Mouse (Mus musculus): Measurements from ENCODE around the gene Angptl7.

Angptl7 gene

GRCm38 (mm10) chr4:148495874-148496689 is 4.2 kb downstream of the Angptl7 start:
- no peak for DNase-seq (ENCODE audit: low read depth)

DNA sequence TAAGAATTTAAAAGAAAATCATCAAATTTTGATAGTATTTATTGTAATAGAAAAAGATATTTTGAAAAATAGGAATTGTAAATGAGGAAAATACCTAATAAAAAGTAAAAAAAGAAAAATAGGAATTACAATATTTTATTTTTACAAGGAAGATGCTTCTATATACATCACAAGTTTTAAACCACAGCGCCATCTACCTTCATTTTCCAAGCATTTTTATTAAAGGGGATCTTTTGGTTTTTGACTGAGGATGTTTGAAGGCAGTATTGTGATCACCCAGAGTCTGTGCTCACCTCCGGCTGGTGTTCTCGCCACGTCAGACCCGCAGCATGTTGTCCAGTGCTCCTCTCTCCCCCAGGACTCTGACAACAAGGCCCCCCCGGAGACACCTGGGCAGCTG is 5.1 kb downstream of the Angptl7 start:
- DNase-seq (ENCODE audit: low read depth), result no peak

- no peak for DNase-seq (ENCODE audit: low read depth)
These were observed 8.8 kb downstream of the Angptl7 start for GRCm38 (mm10) chr4:148491448-148491847.

DNA sequence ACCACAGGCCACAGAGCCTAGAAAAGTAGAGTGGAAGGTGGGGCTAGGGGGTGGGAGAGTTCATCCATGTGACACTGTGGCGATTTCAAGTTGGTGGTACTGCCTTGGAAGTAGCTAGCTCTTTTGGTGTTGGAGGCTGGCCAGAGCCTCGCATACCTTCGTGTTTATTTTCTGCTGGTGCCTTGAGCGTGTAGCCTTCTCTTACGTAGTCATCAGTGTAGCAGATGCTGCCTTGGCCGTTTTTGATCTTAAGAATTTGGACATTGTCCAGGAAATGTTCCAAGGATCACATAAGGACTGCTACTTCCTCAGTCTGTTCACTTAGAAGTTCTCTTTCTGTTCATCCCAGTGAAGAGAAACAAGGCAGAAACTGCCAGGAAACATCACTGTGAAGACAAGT is 9.8 kb downstream of the Angptl7 start:
- no peak for DNase-seq (ENCODE audit: low read depth)

DNA sequence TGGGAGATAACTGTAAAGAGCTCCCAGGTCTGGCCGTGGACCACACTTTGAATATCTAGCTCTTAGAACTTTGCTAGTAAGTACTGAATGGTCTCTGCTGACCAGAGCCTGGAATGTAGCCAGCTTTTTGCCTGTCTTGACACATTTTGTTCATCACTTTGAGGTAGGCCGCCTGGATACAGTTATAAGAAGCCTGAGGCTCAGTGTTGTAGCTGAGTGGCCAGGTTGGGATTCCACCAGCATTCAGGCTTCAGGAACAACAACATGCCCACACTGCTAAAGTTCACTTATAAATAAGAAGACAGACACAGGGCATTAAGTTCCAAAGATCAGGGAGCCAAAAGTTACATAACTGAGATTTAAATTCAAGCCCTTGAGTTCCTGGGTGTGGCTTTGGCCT is 12.4 kb downstream of the Angptl7 start:
- DNase-seq (ENCODE audit: low read depth), result no peak

DNA sequence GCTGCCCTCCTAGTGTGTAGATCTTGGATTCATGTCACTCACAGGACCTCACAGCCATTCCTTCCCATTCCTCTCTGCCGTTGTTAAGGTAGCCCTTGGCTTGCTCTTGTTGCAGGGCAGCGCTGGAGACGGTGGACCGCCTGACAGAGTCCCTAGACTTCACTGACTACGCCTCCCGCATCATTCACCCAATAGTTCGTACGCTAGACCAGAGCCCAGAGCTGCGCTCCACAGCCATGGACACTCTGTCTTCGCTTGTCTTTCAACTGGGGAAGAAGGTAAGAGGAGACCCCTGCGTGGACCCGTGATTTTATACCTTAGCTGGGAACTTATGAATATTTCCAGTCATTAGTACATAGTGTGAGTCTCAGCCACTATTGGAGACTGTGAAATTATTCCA is 15.7 kb downstream of the Angptl7 start:
- DNase-seq (ENCODE audit: low read depth), result no peak

GRCm38 (mm10) chr4:148481557-148482168 is 18.6 kb downstream of the Angptl7 start:
- no peak for DNase-seq (ENCODE audit: low read depth)

DNA sequence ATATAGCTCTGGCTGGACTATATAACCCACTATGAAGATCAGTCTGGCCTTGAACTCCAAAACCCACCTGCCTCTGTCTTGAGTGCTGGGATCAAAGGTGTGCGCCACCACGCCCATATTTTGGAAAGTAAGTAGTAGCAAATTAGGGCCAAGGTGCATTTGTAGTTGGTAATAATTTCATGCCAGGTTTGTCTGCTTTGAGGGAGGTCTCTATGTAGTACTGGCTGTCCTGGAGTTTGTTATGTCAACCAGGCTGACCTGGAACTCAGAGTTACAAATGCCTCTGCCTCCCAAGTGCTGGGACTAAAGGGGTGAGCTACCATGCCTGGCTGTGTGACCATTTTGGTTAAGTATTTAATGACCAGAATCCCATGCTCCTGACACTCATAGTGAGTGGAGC is 20.0 kb downstream of the Angptl7 start:
- DNase-seq (ENCODE audit: low read depth), result no peak

DNA sequence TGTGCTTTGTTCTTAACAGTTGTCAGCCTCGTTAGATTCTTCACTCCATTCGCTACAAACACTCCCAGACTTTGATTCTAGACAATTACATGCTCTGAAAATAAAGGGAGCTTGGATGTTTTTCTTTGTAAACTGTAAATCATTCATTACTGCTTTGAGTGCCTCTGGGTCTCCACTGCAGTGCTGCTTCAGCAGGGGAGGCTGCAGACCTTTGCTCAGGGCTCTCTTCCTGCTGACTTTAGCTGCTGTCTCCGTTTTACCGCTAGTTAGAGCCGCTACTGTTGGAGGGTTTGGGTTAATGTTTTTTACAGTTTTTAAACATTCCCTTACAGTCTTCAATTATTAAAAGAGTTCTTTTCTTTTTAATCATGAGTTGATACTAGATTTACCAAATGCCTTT is 26.8 kb downstream of the Angptl7 start:
- no peak for DNase-seq (ENCODE audit: low read depth)

- DNase-seq (ENCODE audit: low read depth), result no peak
These were observed 27.7 kb downstream of the Angptl7 start for GRCm38 (mm10) chr4:148472436-148473174.

DNA sequence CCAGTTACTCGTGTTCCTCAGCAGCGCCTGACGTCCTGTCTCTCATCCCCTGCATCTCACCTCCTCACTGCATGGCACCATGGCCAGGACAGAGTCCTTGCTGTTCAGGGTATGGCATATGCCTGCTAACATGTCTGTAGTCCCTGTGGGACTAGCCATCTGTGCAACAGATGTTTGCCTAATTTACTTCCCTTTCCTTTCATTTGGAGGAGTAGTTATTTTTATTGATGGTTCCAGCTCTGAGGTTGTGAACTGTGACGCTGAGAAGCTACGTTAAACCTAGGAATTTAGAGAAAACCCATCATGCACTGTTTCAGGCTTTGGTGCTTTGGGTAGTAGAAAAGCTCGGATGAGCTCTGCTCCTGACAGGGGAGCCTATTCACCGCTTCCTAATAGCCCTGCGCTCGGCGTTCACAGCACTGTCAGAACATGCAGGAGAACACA is 28.9 kb downstream of the Angptl7 start:
- DNase-seq (ENCODE audit: low read depth), result no peak

DNA sequence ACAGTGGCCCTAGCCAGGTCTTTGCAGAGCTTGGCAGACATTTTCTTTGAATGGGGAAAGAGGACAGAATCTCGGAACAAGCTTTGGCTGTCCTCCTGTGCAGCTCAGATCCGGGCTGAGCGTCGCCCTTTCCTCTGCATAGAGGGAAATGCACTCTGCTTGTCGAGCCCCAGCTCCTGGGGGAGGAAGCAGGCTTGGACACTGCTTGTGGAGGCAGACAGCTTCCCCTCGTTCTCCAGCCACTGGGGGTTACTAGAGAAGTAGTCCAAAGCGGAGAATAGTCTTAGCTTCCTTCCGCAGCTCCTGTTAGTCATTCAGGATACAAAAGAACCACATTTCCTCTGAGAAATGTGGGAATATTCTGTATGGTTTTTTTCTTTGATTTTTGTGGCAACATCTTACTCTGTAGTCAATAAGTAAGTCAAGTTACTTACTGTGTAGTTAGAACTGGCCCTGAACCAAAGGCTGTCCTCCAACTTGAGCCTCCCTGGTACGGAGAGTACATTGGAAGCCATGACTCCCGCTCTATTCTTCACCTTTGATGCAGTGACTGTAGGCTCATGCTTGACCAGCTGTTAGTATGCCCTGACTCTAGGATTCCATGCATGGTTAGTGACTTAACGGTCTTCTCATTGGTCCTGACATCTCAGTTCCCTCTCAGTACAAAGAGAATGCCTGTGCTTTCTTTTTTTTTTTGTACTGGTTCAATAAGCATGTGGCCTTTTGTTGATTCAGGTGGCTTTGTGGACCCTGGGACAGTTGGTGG is 30.6 kb downstream of the Angptl7 start:
- no peak for DNase-seq (ENCODE audit: low read depth)

DNA sequence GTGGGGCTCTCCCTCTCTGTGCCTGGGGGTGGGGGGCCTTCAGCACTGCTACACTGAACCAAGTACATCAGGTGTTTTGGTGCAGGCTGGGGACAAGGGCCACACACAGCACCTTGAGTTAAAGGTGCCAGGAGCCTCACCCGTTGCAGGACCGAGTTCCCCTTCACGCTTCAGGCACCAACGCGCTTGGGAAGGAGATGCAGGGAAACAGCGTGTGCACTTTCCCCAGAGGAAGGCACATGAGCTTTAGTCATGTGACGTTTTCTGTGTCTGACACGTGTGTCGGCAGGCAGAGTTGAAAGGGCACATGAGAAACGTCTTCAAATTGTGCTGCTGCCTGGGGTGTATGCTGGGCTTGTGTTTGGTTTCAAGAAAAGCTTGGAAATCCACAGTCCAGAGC is 31.9 kb downstream of the Angptl7 start:
- no peak for DNase-seq (ENCODE audit: low read depth)

GRCm38 (mm10) chr4:148466511-148467079 is 33.7 kb downstream of the Angptl7 start:
- DNase-seq (ENCODE audit: low read depth), result no peak

GRCm38 (mm10) chr4:148464869-148465268 is 35.4 kb downstream of the Angptl7 start:
- no peak for DNase-seq (ENCODE audit: low read depth)

DNA sequence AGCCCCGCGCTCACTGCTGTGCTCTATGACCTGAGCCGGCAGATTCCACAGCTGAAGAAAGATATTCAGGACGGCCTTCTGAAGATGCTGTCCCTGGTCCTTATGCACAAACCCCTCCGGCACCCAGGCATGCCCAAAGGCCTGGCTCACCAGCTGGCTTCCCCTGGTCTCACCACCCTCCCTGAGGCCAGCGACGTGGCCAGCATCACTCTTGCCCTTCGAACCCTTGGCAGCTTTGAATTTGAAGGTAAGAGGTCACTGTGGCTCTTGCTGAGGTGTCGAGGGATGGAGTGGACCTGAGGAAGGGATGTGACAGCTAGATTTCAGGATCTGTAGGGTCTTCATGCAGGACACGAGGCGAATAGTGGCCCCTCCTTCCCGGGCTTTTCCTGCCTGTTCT is 36.0 kb downstream of the Angptl7 start:
- no peak for DNase-seq (ENCODE audit: low read depth)

DNA sequence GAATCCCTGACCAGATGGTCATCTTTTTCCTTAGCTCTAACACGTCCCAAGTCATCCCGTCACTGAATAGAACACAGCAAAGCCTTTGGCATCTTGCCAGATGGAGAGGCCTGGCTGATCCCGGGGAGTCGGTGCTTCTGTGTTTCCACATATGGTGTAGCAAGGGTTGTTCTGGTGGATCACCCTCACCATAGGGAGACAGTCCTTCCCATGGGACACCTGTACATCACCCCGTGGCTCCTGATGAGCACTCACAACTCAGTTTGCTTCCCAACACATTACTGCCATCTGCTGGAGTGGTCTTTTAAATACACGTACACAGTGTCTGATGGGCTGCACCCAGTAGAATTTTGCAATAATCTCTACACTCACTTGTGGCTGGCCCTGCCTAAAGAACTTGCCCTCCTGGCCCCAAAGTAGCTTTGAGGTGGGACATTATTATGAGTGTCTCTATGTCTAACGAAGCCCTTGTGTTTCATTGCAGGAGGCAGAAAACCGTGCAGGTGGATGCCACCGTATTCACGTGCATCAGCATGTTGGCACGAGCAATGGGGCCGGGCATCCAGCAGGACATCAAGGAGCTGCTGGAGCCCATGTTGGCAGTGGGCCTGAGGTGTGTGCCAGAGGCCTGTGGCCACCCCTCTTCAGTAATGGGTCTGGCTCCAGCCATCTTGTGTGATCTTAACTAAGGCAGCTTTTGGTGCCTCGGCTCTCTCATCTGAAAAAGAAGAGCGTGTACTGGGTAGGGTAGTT is 36.9 kb downstream of the Angptl7 start:
- no peak for DNase-seq (ENCODE audit: low read depth)

DNA sequence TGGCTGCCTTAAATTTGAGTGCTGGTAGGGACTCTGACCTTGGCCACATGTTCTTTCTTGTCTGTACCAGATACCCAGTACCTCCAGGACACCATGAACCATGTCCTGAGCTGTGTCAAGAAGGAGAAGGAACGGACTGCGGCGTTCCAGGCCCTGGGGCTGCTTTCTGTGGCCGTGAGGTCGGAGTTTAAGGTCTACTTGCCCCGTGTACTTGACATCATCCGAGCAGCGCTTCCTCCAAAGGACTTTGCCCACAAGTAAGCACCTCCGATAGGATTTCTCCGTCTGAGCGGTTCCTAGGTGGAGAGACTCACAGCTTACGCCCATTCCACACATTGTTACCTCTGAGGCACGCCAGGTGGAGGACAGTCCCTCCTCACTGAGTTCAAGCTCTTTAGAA is 37.5 kb downstream of the Angptl7 start:
- no peak for DNase-seq (ENCODE audit: low read depth)

DNA sequence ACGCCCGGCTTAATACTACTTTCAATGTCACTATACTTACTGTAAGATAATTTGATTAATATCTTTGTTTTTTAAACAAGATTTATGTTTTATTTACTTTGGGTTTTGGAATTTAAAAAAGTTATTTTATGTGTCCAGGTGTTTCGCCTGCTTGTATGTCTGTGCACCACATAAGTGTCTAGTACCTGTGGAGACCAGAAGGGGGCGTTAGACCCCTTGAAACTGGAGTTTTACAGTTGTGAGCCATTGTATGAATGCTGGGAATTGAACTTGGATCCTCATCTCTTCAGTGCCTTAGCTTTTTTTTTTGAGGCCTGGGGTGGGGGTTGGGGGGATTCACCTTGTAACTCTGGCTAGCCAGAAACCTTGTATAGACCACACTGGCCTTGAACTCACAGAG is 38.5 kb downstream of the Angptl7 start:
- no peak for DNase-seq (ENCODE audit: low read depth)

DNA sequence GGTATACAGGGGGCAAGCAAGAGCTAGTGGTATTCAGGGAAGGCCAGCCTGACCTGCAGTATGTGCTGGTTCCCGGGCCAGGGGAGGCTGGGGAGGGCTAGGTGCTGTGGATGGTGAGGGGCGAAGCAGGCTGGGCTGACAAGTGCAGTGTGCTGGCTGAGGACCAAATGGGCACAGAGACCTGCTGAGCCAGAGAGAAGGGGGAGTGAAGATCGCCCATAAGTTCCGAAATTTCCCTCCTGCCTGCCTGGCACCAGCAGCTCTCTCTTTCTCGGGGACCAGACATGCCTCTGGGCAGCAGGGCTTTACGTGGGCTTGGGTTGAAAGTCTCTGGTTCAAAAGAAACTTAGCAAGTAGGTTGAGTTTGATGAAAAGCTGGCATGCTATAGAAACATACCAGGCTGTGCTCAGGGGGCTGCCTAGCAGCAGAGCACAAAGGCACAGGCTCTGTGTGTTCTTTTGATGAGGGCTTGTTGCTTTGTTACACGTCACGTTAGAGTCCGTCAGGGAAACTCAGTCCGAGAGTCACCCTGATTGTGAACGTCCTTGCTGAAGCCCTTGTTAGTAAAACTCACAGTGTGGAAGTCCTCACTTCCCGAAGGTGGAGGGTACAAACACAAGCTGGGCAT is 39.5 kb downstream of the Angptl7 start:
- no peak for DNase-seq (ENCODE audit: low read depth)

All from fibroblast of lung, adult 2 months (primary cell).